Mouse (Mus musculus) splenic B cell, adult 2 months (primary cell): ENCODE measurements around the gene Fam50a.
"Not testable (repeated sequence)": the region's sequence is repeated elsewhere in the genome, so short reads cannot be mapped to it uniquely, and the experiment has no call there.

Source experiments
- DNase-seq: peaks from one replicate; pipeline ENCODE4 v3.0.0-alpha.2; 2011; ENCODE audit warnings: low read depth, low spot score
- H3K27me3 ChIP-seq: 2 replicates; pipeline ENCODE4 v1.6.1; 2012; ENCODE audit warnings: mild to moderate bottlenecking, low read length, moderate library complexity, mixed read lengths; ENCODE audit not compliant: control insufficient read depth, poor library complexity, insufficient read depth, severe bottlenecking
- H3K36me3 ChIP-seq: 2 replicates; pipeline ENCODE4 v1.6.1; 2012; ENCODE audit warnings: mild to moderate bottlenecking, low read length, moderate library complexity, mixed read lengths; ENCODE audit not compliant: control insufficient read depth, poor library complexity, insufficient read depth, severe bottlenecking

The Fam50a gene

DNA sequence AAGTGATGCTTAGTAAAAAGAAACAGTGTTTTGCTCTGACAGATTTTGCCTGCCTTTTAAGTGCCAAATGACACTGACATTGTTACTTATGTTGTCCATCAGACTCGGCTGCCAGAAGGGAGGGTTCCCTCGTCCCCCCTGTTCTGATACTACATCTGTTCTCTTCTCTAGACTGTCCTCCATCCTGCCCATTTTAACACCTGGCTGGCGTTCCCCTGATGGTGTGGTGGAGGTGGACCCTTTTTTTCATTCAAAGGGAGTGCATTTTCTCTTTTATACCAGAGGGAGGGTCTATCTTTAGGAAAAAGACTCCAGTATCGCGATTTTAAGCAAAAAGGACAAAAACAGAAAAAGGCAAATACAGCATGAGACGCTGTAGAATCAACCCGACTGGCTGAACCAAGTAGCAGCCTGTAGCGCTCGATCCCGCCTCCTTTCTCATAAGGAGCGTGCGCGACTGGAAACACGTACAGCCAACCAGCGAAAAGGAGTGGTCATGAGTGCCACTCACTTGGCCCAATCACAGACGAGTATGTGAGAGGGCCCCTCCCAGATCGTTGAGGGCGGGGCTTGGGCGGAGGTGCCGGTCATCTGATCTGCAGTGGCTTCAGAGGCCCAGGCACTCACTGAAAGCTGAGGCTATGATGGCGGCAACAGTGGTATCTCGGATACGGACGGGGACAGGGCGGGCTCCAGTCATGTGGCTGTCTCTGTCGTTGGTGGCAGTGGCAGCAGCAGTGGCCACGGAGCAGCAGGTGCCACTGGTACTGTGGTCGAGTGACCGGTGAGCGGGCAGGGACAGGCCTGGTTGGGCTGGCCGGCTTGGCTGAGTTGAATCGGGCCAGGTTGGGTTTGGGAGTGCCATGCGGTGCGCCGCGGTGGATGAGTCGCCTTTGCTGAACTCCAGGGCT lies 16.0 kb upstream of the Fam50a start, which contains the start of gene Atp6ap1:
Gene Atp6ap1 (plus strand): TSS at position 560 of the 911 bp plus-strand sequence.
- Histone ChIP-seq H3K36me3 (peaks cover 4% of the 10 kb centered on the region; the same call in 1 of the 2 replicates), H3K27me3 (no peaks in the 10 kb centered on the region)
- DNase-seq = peak; percentile 95

DNA sequence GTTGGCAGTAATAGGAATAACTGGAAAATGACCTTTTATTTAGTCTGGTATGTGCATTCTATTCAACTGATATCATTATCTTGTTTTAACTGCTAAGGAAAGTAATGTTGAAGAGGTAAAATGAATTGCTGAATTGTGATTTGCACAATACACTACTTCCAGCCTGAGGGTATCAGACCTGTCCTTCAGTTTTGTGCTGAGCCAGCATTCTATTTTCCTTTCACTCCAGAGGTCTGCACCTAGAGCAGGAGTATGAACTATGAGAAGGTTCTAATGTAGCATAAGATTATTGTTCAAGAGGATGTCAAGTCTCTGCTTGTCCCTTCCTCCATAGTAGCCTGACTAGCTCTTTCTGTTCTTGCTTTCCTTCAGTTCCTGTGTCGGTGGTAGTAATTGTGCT lies 14.5 kb upstream of the Fam50a start:
- no peak for DNase-seq
- no peaks in the 10 kb centered on the region for H3K27me3 ChIP-seq
- peaks cover 6% of the 10 kb centered on the region; the same call in 1 of the 2 replicates for H3K36me3 ChIP-seq

- H3K36me3 ChIP-seq = peaks cover 6% of the 10 kb centered on the region
- DNase-seq = peak; percentile 57
Measured at GRCm38 (mm10) chrX:74299721-74300120, 13.1 kb upstream of the Fam50a start.

DNA sequence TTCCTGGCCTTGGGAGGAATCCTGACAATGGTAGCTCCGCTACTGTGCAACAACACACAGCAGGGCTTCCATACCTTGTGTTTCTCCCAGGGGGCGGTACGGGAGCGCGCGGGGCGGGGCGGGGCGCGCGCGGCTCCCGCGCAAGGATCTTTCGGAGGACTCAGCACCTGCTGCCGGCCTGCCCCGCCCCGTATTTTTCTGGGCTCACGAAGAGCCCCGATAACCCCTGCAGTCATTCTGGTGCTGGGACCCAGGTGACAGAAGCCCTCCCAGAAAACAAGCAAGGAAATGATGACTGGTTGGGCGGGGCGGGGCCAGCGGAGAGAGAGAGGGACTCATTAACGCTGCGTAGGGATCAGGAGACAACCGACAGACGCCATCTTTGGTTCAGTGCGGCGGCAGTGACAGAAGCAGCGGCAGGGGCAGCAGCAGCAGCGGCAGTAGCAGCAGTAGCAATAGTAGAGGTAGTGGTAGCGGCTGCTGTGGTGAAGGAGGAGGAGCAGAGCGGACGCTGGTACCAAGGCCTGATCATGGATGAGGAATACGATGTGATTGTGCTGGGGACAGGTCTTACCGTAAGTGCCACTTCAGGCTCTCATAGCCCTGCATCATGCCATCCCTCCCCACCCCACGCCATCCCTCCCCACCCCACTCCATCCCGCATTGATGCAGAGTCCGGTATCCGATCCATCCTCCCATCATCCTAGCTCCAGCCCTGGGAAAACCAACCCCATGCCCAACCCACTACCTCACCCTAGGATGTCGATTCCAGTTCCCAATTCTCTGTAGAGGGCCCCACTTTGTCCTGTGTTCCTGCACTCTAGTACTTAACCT lies 7.7 kb upstream of the Fam50a start, which contains the start of gene Gdi1:
Gene Gdi1 (plus strand): TSS at position 132 of the 834 bp plus-strand sequence.
- Histone ChIP-seq H3K36me3 (peaks cover 11% of the 10 kb centered on the region), H3K27me3 (no peaks in the 10 kb centered on the region)
- peak; percentile 80 for DNase-seq

More at GRCm38 (mm10) chrX:74299721-74300120, 13.1 kb upstream of the Fam50a start:
- no peaks in the 10 kb centered on the region for H3K27me3 ChIP-seq

DNA sequence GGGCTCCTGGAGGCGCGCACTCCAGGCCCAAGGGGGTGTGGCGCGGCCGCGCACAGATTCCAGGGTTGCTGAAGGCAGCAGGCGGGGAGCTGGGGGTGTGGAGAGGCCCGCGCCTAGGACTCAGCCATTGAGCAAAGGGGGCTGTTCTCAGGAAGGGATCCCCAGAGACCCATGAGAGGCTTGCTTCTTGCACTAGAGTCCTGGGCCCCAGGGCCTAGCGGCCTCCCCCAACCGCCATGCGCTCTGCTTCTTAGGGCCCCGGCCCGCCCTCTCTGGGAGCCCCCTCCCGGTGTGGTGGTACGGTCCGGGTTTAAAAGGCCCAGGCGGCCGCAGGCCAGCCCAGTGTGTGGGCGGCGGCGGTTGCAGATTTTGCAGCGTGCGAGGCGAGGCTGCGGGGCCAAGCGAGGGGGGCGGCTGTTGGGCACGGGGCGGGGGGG lies 15.9 kb downstream of the Fam50a start, which contains the start of gene Plxna3:
Gene Plxna3 (plus strand): TSS at position 342 of the 437 bp plus-strand sequence.
- peak; percentile 70 for DNase-seq
- no peaks in the 10 kb centered on the region for H3K36me3 ChIP-seq
- H3K27me3 ChIP-seq = no peaks in the 10 kb centered on the region

- no peaks in the 10 kb centered on the region for H3K27me3 ChIP-seq
- DNase-seq = no peak
- H3K36me3 ChIP-seq = no peaks in the 10 kb centered on the region
Measured at GRCm38 (mm10) chrX:74329215-74329671, 16.4 kb downstream of the Fam50a start.

GRCm38 (mm10) chrX:74330166-74330930 lies 17.5 kb downstream of the Fam50a start:
- H3K36me3 ChIP-seq = no peaks in the 10 kb centered on the region
- no peak for DNase-seq
- no peaks in the 10 kb centered on the region for H3K27me3 ChIP-seq

DNA sequence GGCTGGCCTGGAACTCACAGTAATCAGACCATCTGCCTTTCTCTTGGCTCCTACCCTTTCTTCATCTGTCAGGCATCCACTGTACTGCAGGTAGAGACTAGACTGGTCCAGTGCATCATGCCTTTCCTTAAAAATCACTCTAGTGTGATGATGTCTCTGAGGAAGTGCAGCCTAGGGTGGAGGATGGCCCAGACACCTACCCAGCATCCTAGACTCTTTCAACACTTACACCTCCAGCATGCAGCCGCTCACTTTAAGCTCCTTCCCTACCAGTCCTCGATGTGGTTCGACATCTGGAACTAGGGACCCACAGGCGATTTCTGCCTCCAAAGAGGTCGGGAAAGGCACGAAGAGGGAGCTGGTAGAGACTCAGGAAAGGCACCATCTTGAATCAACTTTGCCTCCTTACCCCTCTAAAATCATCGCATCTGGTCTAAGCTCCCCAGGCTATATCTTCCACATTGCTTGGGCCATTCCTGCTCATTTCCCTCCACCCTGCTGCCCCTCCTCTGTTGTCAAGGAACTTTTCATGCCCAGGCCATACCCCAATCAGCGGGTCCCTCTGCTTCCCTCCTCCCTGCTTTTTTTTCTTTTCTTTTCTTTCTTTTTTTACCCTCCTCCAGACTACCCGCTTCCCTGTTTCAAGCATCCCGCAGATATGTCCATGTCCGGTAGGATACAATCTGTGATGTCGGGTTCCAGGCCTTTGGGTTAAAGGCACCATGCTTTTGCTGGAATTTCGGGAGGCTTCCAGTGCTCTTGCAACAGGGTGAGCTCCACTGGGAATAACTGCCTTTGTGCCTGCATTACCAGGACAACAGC lies 40.0 kb downstream of the Fam50a start:
- Histone ChIP-seq H3K36me3 (no peaks in the 10 kb centered on the region), H3K27me3 (no peaks in the 10 kb centered on the region)
- no peak for DNase-seq

GRCm38 (mm10) chrX:74353467-74353770 lies 40.6 kb downstream of the Fam50a start, which contains the start of gene Lage3:
TSS of gene Lage3 (minus strand) at chrX:74353618.
- Histone ChIP-seq H3K36me3 (no peaks in the 10 kb centered on the region), H3K27me3 (no peaks in the 10 kb centered on the region)
- DNase-seq = peak; percentile 87

DNA sequence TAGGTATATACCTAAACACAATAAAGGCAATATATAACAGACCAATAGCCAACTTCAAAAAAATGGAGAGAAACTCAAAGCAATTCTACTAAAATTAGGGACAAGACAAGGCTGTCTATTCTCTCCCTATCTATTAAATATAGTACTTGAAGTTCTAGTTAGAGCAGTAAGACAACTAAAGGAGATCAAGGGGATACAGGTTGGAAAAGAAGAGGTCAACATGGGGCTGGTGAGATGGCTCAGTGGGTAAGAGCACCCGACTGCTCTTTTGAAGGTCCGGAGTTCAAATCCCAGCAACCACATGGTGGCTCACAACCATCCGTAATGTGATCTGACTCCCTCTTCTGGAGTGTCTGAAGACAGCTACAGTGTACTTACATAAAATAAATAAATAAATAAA lies 44.2 kb downstream of the Fam50a start:
- H3K36me3 ChIP-seq, DNase-seq, H3K27me3 ChIP-seq: not testable (repeated sequence)

DNA sequence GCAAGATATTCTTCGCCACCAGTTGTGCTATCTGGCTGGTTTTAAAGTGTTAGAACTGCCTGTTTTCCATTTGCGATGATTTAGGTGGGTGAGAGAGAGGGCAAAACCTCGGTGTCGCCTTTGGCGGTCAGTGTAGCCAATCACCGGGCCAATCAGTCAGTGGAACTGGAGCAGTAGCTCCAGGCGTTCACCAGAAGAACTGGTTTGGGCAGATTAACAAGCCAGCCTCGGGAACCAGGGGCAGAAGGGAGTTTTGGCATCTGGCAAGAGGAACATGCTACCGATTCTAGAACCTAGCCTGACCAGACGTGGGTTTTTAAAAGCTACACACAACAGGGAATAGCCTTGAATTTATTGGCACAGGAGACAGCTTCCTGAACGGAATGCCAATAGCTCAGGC lies 46.3 kb downstream of the Fam50a start:
- H3K36me3 ChIP-seq = no peaks in the 10 kb centered on the region
- H3K27me3 ChIP-seq = no peaks in the 10 kb centered on the region
- no peak for DNase-seq

- Histone ChIP-seq H3K36me3 (no peaks in the 10 kb centered on the region), H3K27me3 (no peaks in the 10 kb centered on the region)
- no peak for DNase-seq
Measured at GRCm38 (mm10) chrX:74367512-74367911, 54.7 kb downstream of the Fam50a start.

GRCm38 (mm10) chrX:74368209-74368909 lies 55.5 kb downstream of the Fam50a start:
- DNase-seq = peak; percentile 66
- no peaks in the 10 kb centered on the region for H3K36me3 ChIP-seq
- no peaks in the 10 kb centered on the region for H3K27me3 ChIP-seq
